Mouse (Mus musculus) embryo, embryonic 10.5 days (tissue): Measurements from ENCODE around the gene Dlgap3.

Experiments
- DNase-seq: peaks from one replicate; pipeline ENCODE4 v3.0.0-alpha.2; 2015; ENCODE audit warnings: low spot score

Dlgap3 gene

GRCm38 (mm10) chr4:127174075-127174899, 5.3 kb downstream of the Dlgap3 start:
- no peak for DNase-seq

- DNase-seq: no peak
Observed at GRCm38 (mm10) chr4:127174900-127175278, 5.9 kb downstream of the Dlgap3 start.

GRCm38 (mm10) chr4:127177961-127178360, 9.0 kb downstream of the Dlgap3 start:
- no peak for DNase-seq

GRCm38 (mm10) chr4:127178671-127179070, 9.7 kb downstream of the Dlgap3 start:
- no peak for DNase-seq

- DNase-seq: no peak
Observed at GRCm38 (mm10) chr4:127179469-127180449, 10.8 kb downstream of the Dlgap3 start.

GRCm38 (mm10) chr4:127180450-127180840, 11.4 kb downstream of the Dlgap3 start:
- no peak for DNase-seq

- no peak for DNase-seq
Observed at GRCm38 (mm10) chr4:127181010-127181409, 12.0 kb downstream of the Dlgap3 start.

- DNase-seq: no peak
Observed at GRCm38 (mm10) chr4:127183867-127184266, 14.9 kb downstream of the Dlgap3 start.

GRCm38 (mm10) chr4:127190921-127191320, 21.9 kb downstream of the Dlgap3 start:
- DNase-seq: no peak

- no peak for DNase-seq
Observed at GRCm38 (mm10) chr4:127192704-127193103, 23.7 kb downstream of the Dlgap3 start.

GRCm38 (mm10) chr4:127193378-127194155, 24.6 kb downstream of the Dlgap3 start:
- no peak for DNase-seq

- peak; percentile 24 for DNase-seq
Observed at GRCm38 (mm10) chr4:127194477-127195269, 25.7 kb downstream of the Dlgap3 start.

GRCm38 (mm10) chr4:127198609-127199008, 29.6 kb downstream of the Dlgap3 start:
- DNase-seq: no peak

- DNase-seq: no peak
Observed at GRCm38 (mm10) chr4:127199406-127199805, 30.4 kb downstream of the Dlgap3 start.

- DNase-seq: no peak
Observed at GRCm38 (mm10) chr4:127200164-127200722, 31.2 kb downstream of the Dlgap3 start.

- DNase-seq: no peak
Observed at GRCm38 (mm10) chr4:127200769-127201617, 32.0 kb downstream of the Dlgap3 start.

- no peak for DNase-seq
Observed at GRCm38 (mm10) chr4:127203081-127203480, 34.1 kb downstream of the Dlgap3 start.

- no peak for DNase-seq
Observed at GRCm38 (mm10) chr4:127211318-127211717, 42.3 kb downstream of the Dlgap3 start.

GRCm38 (mm10) chr4:127214510-127214909, 45.5 kb downstream of the Dlgap3 start:
- no peak for DNase-seq

GRCm38 (mm10) chr4:127215103-127215502, 46.1 kb downstream of the Dlgap3 start:
- DNase-seq: no peak
